Mouse (Mus musculus) forebrain, embryonic 11.5 days (tissue): Measurements from ENCODE around the gene Defb28. TPM values are rescaled to one million over a fixed set of nuclear protein-coding genes. Genes with fewer than 3 reads are reported as not detected.

Experiments
- ATAC-seq: fragments of 200-750 bp; cut with Nextera tagmentation; replicated peaks from 2 replicates; pipeline ENCODE4 v1.8.0; 2017; ENCODE audit warnings: moderate TSS enrichment; ENCODE audit not compliant: low FRiP score
- DNase-seq: peaks from one replicate; pipeline ENCODE4 v3.0.0-alpha.2; 2017; ENCODE audit warnings: low spot score
- H3K27ac ChIP-seq: fragments of 300-500 bp; sonication (generic); 2 replicates; pipeline ENCODE4 v1.5.1; 2014; ENCODE audit warnings: low read depth, low read length
- H3K27me3 ChIP-seq: fragments of 300-500 bp; sonication (generic); 2 replicates; pipeline ENCODE4 v1.6.1; 2014; ENCODE audit warnings: mild to moderate bottlenecking, low read length, mixed read lengths; ENCODE audit not compliant: control insufficient read depth, insufficient read depth
- H3K36me3 ChIP-seq: fragments of 300-500 bp; sonication (generic); 2 replicates; pipeline ENCODE4 v1.6.1; 2014; ENCODE audit warnings: mild to moderate bottlenecking, low read length, moderate library complexity, mixed read lengths; ENCODE audit not compliant: control insufficient read depth, insufficient read depth
- H3K4me1 ChIP-seq: fragments of 300-500 bp; sonication (generic); replicated peaks from 2 replicates; pipeline ENCODE4 v1.6.1; 2014; ENCODE audit warnings: low read length, mixed read lengths; ENCODE audit not compliant: control insufficient read depth, insufficient read depth
- H3K4me2 ChIP-seq: fragments of 300-500 bp; sonication (generic); 2 replicates; pipeline ENCODE4 v1.6.1; 2014; ENCODE audit warnings: low read depth, mild to moderate bottlenecking, low read length, moderate library complexity, mixed read lengths; ENCODE audit not compliant: severe bottlenecking
- H3K4me3 ChIP-seq: fragments of 300-500 bp; sonication (generic); 2 replicates; pipeline ENCODE4 v1.5.1; 2014; ENCODE audit warnings: low read depth, low read length
- H3K9ac ChIP-seq: fragments of 300-500 bp; sonication (generic); 2 replicates; pipeline ENCODE4 v1.6.1; 2014; ENCODE audit warnings: low read length
- H3K9me3 ChIP-seq: fragments of 300-500 bp; sonication (generic); 2 replicates; pipeline ENCODE4 v1.6.1; 2016; ENCODE audit warnings: low read length, mixed read lengths; ENCODE audit not compliant: control insufficient read depth
- WGBS: fragments of 180-500 bp; shearing (Covaris S2); extraction: QIAGEN DNeasy Blood & Tissue Kit; methylation state at CpG from one replicate; pipeline ENCODE4 v1.1.7; 2014; 5-methylcytosine and 5-hydroxymethylcytosine counted together
- polyA plus RNA-seq: library from polyadenylated mRNA; unstranded; fragments of >200 nt; fragmentation: Nextera tagmentation; extraction: Ambion mirVana; gene quantifications from 2 replicates; pipeline ENCODE4 v1.2.1, GENCODE M21; 2014

Defb28 gene
- polyA plus RNA-seq, 1 experiment from 2014 or later, result not detected

- Histone ChIP-seq H3K4me2 (no peak overlapping the region), H3K36me3 (no peaks in the 10 kb centered on the region), H3K27me3 (no peaks in the 10 kb centered on the region), H3K9me3 (no peaks in the 10 kb centered on the region), H3K9ac (no peak overlapping the region), H3K4me1 (no peaks in the 10 kb centered on the region), H3K4me3 (no peak overlapping the region), H3K27ac (no peak overlapping the region)
- ATAC-seq, result no peak
- no peak for DNase-seq
- whole genome bisulfite sequencing, result 88% methylated on average over 4 of the region's 4 CpGs
Measured at GRCm38 (mm10) chr2:152543478-152543877, 25.4 kb downstream of the Defb28 start.

DNA sequence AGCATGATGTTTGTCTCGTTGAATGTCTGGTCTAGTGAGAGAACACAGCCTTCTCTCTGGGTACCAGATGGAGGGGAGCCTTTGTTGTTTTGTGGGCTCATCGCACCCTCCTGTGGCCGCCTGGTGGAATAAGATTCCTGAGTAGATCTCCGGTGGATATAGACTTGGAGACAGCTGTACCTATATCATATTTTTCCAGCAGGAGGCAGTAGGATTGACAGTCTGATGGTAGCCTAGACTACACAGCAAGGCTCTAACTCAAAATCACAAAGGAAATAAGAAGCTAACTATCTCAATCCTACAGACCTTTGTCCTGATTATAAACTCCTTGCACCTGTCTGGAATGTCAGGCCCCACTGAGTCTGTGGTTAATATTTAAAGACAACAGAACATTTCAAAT, 26.6 kb downstream of the Defb28 start:
- Histone ChIP-seq H3K27ac (no peak overlapping the region), H3K9ac (no peak overlapping the region), H3K9me3 (no peaks in the 10 kb centered on the region), H3K27me3 (no peaks in the 10 kb centered on the region), H3K4me2 (no peak overlapping the region), H3K4me1 (no peaks in the 10 kb centered on the region), H3K36me3 (no peaks in the 10 kb centered on the region), H3K4me3 (no peak overlapping the region)
- 30% methylated on average over 4 of the region's 4 CpGs for WGBS
- no peak for ATAC-seq
- peak; percentile 65 for DNase-seq

DNA sequence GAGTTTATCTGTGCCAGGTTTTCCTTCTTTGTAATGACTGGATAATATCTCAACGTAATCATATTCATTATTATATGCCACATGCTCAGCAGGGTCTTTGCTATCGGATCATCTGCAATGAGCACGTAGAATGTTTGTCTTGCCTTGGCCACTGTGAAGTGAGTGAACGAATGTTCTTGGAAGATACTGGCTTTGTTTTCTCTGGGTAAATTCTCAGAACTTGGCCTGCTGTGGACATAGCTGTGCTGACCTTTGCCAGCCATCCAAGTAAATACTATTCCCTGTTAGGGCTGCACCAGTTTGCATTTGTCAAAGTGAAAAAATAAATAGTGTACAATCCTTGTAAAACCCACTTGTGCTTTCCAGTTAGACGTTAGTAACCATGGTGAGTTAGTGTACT, 30.1 kb downstream of the Defb28 start:
- Histone ChIP-seq H3K9ac (no peak overlapping the region), H3K4me3 (no peak overlapping the region), H3K27me3 (no peaks in the 10 kb centered on the region), H3K4me1 (no peaks in the 10 kb centered on the region), H3K27ac (no peak overlapping the region), H3K4me2 (no peak overlapping the region), H3K9me3 (no peaks in the 10 kb centered on the region), H3K36me3 (no peaks in the 10 kb centered on the region)
- no peak for ATAC-seq
- 85% methylated on average over 5 of the region's 5 CpGs for WGBS
- DNase-seq, result no peak

DNA sequence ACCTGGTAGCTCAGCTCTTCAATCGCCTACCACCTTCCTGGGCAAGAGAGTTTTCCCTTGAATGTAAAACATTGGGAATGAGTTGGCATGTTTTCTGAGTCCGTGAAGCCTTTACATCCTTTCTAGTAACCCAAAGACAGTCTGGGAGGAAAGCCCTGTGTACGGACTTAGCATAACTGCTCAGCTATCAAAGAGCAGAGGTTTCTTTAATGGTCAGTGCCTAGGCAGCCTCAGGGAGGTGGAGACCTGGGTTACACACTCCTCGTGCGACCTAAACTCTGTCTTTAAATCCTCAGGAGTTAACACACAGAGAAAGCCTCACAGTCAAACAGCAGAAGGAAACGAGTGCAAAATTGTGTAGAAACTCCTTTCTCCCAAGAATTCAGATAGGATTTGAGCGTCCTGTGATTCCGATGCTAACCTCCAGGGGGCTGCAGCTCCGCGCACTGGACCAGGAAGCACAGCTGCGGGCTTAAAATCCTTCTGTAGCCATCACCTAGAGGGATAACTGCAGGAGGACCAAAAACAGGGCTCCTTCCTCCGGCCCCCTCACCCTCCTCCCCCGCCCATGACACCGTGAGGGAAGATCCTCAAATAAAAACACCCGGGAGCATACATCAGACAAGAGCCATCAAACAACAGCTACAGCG, 35.8 kb downstream of the Defb28 start:
- Histone ChIP-seq H3K9me3 (no peaks in the 10 kb centered on the region), H3K4me1 (no peaks in the 10 kb centered on the region), H3K4me2 (peak overlapping the region; percentile 28; the same call in 1 of the 2 replicates), H3K36me3 (no peaks in the 10 kb centered on the region), H3K27ac (no peak overlapping the region), H3K9ac (no peak overlapping the region), H3K27me3 (no peaks in the 10 kb centered on the region), H3K4me3 (no peak overlapping the region)
- 14% methylated on average over 16 of the region's 16 CpGs for WGBS
- ATAC-seq (no peak), DNase-seq (peak; percentile 82)

DNA sequence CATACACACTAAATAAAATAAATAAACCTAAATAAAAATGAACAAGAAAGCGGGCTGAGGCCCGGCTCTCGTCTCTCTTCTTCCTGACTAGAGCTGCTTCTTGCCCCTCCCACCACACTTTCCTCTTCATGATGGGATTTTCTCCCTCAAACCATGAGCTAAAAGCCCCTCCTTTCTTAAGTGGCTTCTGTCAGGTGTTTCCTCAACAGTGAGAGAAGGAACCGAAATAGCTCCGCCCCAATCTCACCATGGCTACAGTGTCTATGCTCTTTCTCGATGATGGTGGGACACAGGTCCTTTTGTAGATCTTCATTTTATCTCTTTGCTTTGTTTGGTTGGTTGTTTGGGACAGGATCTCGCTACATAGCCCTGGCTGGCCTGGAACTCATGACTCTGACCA, 38.6 kb downstream of the Defb28 start:
- DNase-seq, result no peak
- Histone ChIP-seq H3K4me3 (no peak overlapping the region), H3K9me3 (no peaks in the 10 kb centered on the region), H3K9ac (no peak overlapping the region), H3K4me1 (no peaks in the 10 kb centered on the region), H3K27ac (no peak overlapping the region), H3K27me3 (no peaks in the 10 kb centered on the region), H3K4me2 (no peak overlapping the region), H3K36me3 (no peaks in the 10 kb centered on the region)
- ATAC-seq, result no peak
- 88% methylated on average over 7 of the region's 7 CpGs for WGBS

DNA sequence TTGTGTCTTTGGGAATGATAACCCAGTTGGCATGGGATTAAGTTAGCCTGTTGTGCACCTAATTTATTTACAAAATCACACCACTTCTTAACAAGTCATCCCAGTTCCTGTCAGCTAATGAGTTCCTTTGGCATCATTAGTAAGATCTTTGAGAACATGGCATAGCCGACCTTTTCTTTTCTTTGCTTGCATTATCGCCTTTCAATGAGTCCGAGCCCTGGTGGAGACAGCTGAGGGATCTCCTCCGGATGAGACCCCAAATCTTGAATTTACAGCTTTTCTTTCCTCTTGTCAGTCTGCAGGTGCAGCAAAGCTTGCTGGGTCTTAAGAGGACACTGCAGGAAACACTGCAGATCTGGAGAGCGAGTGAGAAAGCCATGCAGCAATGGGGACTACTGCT, 51.0 kb downstream of the Defb28 start, which contains the start of gene Gm17416:
Gene Gm17416 (plus strand): TSS at position 301 of the 400 bp plus-strand sequence.
- Histone ChIP-seq H3K9ac (no peak within 1 kb of the TSS), H3K36me3 (no peaks in the 10 kb centered on the region), H3K4me1 (no peaks in the 10 kb centered on the region), H3K27me3 (no peaks in the 10 kb centered on the region), H3K4me3 (no peak within 1 kb of the TSS), H3K4me2 (no peak within 1 kb of the TSS), H3K27ac (no peak within 1 kb of the TSS), H3K9me3 (no peaks in the 10 kb centered on the region)
- DNase-seq (no peak), ATAC-seq (no peak)
- WGBS, result 85% methylated on average over 5 of the region's 5 CpGs

DNA sequence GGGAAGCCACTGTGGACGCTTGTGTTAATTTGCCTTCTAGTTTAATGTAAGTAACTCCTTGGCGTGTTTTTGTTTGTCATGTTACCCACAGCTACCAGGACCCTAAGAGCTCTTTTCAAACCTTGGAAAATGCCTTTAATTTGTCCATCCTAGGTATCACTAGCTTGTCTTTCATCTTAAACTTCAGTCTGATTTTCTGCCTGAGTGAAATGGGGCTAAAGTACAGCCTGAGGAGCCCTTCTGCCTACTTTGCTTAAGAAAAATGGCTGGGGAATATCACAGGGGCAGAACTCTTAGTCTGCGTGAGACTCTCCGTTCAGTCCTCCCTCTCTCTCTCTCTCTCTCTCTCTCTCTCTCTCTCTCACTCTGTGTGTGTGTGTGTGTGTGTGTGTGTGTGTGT, 51.8 kb downstream of the Defb28 start:
- 83% methylated on average over 4 of the region's 4 CpGs for WGBS
- H3K9me3 ChIP-seq, result no peaks in the 10 kb centered on the region

DNA sequence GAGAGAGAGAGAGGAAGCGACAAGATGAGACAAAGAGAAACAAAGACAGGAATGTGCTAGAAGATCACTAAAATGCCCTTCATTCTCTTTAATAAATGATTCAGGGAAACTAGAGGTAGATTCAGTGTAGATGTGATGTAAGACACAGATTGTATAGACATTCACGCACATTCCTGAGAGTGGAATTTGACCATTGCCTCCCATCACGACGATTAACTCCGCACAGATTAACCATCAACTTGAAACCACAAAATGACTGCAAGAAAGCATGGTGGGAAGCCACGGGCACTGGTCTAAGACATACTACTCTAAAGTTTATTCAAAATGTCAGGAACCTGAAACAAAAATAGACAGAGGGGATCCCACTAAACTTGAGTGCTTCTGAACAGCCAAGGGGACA, 52.3 kb downstream of the Defb28 start:
- Histone ChIP-seq H3K9ac (no peak overlapping the region), H3K36me3 (no peaks in the 10 kb centered on the region), H3K27ac (no peak overlapping the region), H3K27me3 (no peaks in the 10 kb centered on the region), H3K9me3 (no peaks in the 10 kb centered on the region), H3K4me1 (no peaks in the 10 kb centered on the region), H3K4me2 (no peak overlapping the region), H3K4me3 (no peak overlapping the region)
- no peak for ATAC-seq
- WGBS, result 84% methylated on average over 6 of the region's 6 CpGs
- DNase-seq, result no peak

More for the DNA sequence above, 51.8 kb downstream of the Defb28 start:
- ATAC-seq (no peak), DNase-seq (no peak)
- Histone ChIP-seq H3K4me1 (no peaks in the 10 kb centered on the region), H3K9ac (no peak overlapping the region), H3K36me3 (no peaks in the 10 kb centered on the region), H3K27me3 (no peaks in the 10 kb centered on the region), H3K4me3 (no peak overlapping the region), H3K4me2 (no peak overlapping the region), H3K27ac (no peak overlapping the region)
